Mouse (Mus musculus) ovary, postnatal 36 days (tissue): ENCODE measurements at regions not wholly inside any gene's neighbourhood (a gene's known extent, or its start where the extent isn't known, plus 50 kb on each side); places are given as distances from the start of the nearest gene placed in this dataset.

ENCODE experiments used
- DNase-seq: peaks from one replicate; pipeline ENCODE4 v3.0.0; 2022; ENCODE audit warnings: low spot score, mixed read lengths

DNA sequence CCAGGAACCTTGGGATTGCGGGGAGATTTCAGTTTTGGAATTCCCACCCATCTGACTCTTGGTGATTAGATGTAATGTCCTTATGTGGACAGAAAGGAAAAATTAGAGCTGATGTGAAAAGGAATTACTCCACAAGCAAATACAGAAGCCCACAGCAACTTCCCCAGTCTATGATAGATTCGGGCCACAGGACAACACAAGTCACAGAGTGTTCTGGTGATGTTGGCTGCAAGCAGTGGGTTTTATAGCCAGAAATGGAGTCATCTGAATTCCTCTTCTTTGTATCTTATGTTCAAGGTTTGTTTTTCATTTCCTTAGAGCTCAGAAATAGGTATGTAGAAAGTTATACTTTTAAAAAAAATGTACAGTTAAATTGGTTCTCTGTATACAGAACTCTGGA is 56.8 kb upstream of the Gm5148 start:
- no peak for DNase-seq

DNA sequence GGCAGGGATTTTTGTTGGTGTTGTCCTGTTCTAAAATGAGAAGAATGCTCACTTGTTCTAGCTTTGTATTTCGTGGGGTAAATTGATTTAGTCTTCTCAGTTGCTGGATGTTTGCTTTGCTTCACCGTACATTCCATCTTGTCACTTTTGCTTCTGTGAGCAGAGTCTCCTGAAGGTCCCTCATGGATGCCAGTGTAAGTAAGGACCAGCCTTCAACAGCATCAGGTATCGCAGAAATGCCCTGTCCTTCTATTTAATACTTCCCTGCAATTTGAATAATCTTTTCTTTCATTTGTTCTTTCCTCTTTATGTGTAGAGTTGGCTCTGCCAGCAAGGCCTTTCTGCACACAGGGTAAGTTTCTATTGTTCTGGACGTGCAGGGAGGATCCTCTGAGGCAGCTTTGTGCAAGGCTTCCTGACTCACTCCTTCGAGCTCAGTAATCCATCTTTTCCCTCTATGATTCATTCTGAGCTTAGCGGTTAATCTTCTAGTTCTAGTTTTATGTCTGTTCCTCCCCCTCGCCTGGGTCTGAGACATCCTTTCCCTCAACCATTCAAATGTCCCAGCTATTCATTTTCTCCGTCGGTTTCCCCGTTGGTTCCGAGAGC is 55.7 kb upstream of the Gm5148 start:
- DNase-seq, result no peak

GRCm38 (mm10) chr3:37778386-37778785 is 54.1 kb upstream of the Gm5148 start:
- DNase-seq, result no peak

GRCm38 (mm10) chr3:37776224-37776623 is 51.9 kb upstream of the Gm5148 start:
- DNase-seq, result no peak
